Mouse (Mus musculus) lung, adult 2 months (tissue): Measurements from ENCODE around the gene Vps37d.

Source experiments
- CTCF ChIP-seq: fragments of 200-500 bp; IDR thresholded peaks from 2 replicates; pipeline ENCODE4 v1.5.1; 2011; ENCODE audit warnings: mild to moderate bottlenecking, low read length, control low read depth; ENCODE audit not compliant: insufficient read depth
- POLR2A ChIP-seq: fragments of 200-500 bp; IDR thresholded peaks from 2 replicates; pipeline ENCODE4 v1.6.1; 2011; ENCODE audit warnings: low read depth, mild to moderate bottlenecking, control low read depth, low read length, borderline replicate concordance; ENCODE audit errors: extremely low read depth

GRCm38 (mm10) chr5:135080539-135080938 lies 2.5 kb upstream of the Vps37d start:
- TF ChIP-seq CTCF, result no peak
- no peak for TF ChIP-seq POLR2A
